Mouse (Mus musculus) left cerebral cortex, adult 2 months (tissue): ENCODE results near the gene Ppp1r13b. TPM values are rescaled to one million over a fixed set of nuclear protein-coding genes. Genes with fewer than 3 reads are reported as not detected.

Experiments
- DNase-seq, 2 experiments: peaks; one replicate each; pipeline ENCODE4 v3.0.0; 2021 to 2022; ENCODE audit warnings: low spot score in 2 of 2, mixed read lengths in 1 of 2; ENCODE audit errors: extremely low spot score in 1 of 2
- H3K27ac ChIP-seq: fragments of 200-600 bp; 2 replicates; pipeline ENCODE4 v1.8.1; 2022
- H3K4me3 ChIP-seq: fragments of 200-600 bp; 2 replicates; pipeline ENCODE4 v1.8.1; 2022
- CTCF ChIP-seq: fragments of 200-600 bp; IDR thresholded peaks from 2 replicates; pipeline ENCODE4 v1.8.1; 2022; ENCODE audit warnings: antibody characterized with exemption, mild to moderate bottlenecking, moderate library complexity
- intact Hi-C: fragments of 180-260 bp; cut with DNase I; formaldehyde crosslinking; loops from one replicate; pipeline ENCODE4 v1.15.1; 2025
- total RNA-seq, 2 experiments: library from RNA; stranded (reverse); gene quantifications; 2 replicates each; pipeline ENCODE4 v1.2.3; 2021

Gene Ppp1r13b
- total RNA-seq, 2 experiments from 2014 or later: 59.4 to 61.0 TPM

GRCm38 (mm10) chr12:111833457-111833856, 74.5 kb downstream of the Ppp1r13b start:
- intact Hi-C loops: no loop called here

GRCm38 (mm10) chr12:111832643-111833042, 75.3 kb downstream of the Ppp1r13b start:
- intact Hi-C loops: no loop called here
- no peak for TF ChIP-seq CTCF
- DNase-seq: no peak
- H3K27ac ChIP-seq: no peak overlapping the region
- no peak overlapping the region for H3K4me3 ChIP-seq

More at GRCm38 (mm10) chr12:111833457-111833856, 74.5 kb downstream of the Ppp1r13b start:
- H3K27ac ChIP-seq: no peak overlapping the region
- TF ChIP-seq CTCF: no peak
- DNase-seq: no peak
- H3K4me3 ChIP-seq: no peak overlapping the region

- TF ChIP-seq CTCF: no peak
- intact Hi-C loops: no loop called here
- no peak overlapping the region for H3K4me3 ChIP-seq
- H3K27ac ChIP-seq: no peak overlapping the region
- DNase-seq: no peak
Observed at GRCm38 (mm10) chr12:111830375-111830774, 77.5 kb downstream of the Ppp1r13b start.

DNA sequence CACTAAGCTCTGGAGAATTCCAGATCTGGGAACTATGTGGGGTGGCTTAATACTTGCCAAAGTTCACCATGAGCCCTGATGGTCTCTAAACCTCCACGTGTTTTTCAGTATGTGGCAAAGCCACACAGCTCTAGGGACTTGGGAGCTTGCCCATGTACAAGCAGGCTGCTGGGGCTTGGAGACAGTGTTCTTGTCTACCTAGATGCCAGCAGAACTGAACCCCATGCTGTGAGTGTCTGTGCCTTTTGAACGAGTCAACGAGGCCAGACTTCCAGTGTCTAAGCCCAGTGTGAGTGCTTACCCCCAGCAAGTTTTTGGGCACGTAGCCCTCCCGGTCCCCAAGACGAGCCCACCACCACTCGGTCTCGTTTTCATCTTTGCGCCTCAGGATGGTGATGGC, 78.0 kb downstream of the Ppp1r13b start:
- H3K27ac ChIP-seq: no peak overlapping the region
- intact Hi-C loops: no loop called here
- no peak for TF ChIP-seq CTCF
- H3K4me3 ChIP-seq: no peak overlapping the region
- no peak for DNase-seq

GRCm38 (mm10) chr12:111829447-111829846, 78.5 kb downstream of the Ppp1r13b start:
- H3K27ac ChIP-seq: no peak overlapping the region
- DNase-seq: no peak
- TF ChIP-seq CTCF: no peak
- intact Hi-C loops: no loop called here
- no peak overlapping the region for H3K4me3 ChIP-seq

DNA sequence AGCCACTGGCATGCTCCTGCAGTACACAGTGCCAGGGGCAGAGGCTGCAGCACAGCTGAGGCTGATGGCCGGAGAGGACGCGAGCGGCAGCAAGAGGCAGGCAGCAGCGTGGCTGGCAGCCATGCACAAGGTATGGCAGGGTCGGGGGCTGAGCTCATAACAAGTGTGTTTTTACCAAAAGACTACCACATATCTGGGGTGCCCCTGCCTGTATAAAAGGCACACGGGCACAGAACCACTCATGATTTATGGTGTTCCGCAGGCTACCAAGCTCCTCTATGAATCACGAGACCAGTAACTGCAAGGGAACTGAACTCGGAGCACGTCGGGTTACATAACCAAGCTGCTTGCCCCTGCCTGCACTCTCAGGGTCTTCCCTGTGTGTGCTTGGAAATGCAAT, 80.4 kb downstream of the Ppp1r13b start:
- intact Hi-C loops: no loop called here
- Histone ChIP-seq H3K4me3 (no peak overlapping the region), H3K27ac (no peak overlapping the region)
- TF ChIP-seq CTCF: no peak
- no peak for DNase-seq

- Histone ChIP-seq H3K27ac (no peak overlapping the region), H3K4me3 (no peak overlapping the region)
- DNase-seq: no peak
- TF ChIP-seq CTCF: no peak
- intact Hi-C loops: no loop called here
Observed at GRCm38 (mm10) chr12:111821931-111822330, 86.0 kb downstream of the Ppp1r13b start.

DNA sequence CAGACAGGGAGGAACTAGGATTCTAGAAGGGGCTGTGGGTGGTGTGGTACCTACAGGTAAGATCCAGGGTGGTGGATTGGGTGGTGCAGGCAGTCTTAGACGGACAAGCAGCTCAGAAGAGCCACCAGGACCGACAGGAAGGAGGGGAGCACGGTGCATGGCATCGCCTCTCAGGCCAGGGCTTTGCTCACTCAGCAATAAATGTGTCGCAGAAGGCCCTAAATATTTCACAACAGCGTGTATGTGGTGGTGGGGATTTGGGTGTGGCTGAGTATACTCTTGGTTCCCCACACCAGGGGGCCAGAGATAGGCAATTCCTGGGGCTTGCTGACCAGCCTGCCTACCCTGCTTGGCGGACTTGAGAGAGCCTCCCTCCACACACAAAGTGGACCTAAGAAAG, 87.2 kb downstream of the Ppp1r13b start:
- Histone ChIP-seq H3K27ac (no peak overlapping the region), H3K4me3 (no peak overlapping the region)
- intact Hi-C loops: no loop called here
- no peak for TF ChIP-seq CTCF
- no peak for DNase-seq

GRCm38 (mm10) chr12:111819936-111820335, 88.0 kb downstream of the Ppp1r13b start:
- intact Hi-C loops: no loop called here
- DNase-seq: no peak
- TF ChIP-seq CTCF: no peak
- Histone ChIP-seq H3K27ac (no peak overlapping the region), H3K4me3 (no peak overlapping the region)

DNA sequence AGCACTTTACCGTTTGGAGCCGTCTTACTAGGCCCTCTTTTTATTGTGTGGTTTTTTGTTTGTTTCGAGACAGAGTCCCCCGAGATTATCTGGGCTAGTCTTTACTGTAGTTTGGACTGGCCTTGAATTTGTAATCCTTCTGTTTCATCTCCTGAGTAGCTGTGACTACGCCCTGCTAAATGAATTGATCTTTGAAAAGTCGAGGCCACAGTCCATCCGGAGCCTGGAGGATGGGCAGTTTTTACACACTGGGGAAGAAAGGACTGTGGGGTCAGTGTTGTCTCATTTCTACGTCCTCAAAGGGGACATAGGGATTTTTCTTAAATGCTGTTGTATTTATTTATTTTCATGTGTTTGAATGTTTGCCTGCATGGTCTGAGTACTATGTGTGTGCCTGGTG, 89.9 kb downstream of the Ppp1r13b start:
- no peak overlapping the region for H3K4me3 ChIP-seq
- no peak for TF ChIP-seq CTCF
- intact Hi-C loops: no loop called here
- no peak for DNase-seq
- no peak overlapping the region for H3K27ac ChIP-seq

GRCm38 (mm10) chr12:111816967-111817366, 90.9 kb downstream of the Ppp1r13b start:
- no peak overlapping the region for H3K27ac ChIP-seq
- H3K4me3 ChIP-seq: no peak overlapping the region
- no peak for DNase-seq
- intact Hi-C loops: no loop called here
- TF ChIP-seq CTCF: no peak; the same call in 1 of the 2 replicates

GRCm38 (mm10) chr12:111816528-111816927, 91.4 kb downstream of the Ppp1r13b start:
- intact Hi-C loops: no loop called here
- Histone ChIP-seq H3K27ac (no peak overlapping the region), H3K4me3 (no peak overlapping the region)
- DNase-seq: peak; percentile 68 to 74
- no peak for TF ChIP-seq CTCF

DNA sequence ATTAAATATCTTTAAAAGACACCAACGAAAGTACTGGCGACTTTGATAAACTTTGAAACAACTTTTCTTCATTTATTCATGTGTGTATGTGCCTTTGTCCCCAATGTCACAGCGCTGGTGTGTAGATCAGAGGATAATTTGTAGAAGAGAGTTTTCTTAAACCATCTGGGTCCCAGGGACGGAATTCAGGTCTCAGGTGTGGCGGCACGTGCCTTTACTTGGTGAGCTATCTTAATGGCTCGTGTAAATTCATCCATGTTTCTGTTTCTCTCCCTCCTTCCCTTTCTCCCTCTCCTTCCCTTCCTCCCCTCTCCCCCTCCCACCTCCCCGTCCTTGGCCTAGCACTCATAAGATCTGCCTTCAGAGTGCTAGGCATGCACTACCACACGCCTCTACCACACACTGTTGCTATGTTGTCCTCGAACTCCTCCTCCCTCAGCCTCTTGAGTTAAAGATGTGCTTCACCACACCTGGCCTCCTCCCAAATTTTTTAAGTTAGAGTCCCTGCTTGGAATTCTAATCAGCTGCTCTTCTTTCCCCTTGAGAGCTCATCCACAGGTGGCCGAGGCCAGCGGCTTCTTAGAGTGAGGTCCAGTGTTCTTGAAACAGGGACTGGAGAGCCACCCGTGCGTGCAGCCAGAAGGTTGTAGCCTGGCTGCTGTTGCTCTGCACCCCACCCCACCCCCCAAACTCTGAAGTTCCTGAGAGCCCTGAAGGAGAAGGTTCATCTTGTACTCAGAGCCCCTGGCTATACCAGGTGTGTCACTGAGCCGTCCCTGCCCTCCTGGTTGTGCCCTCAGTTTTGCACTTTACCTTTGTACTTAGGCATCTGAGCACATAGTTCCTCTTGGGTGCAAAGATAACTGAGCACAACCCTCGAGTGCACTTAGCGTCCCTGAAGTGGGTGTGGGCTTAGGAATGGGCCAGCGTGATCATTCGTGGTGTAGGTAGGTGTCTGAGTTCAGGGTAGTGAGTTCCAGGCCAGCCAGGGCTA, 92.8 kb downstream of the Ppp1r13b start:
- no peak for TF ChIP-seq CTCF
- Histone ChIP-seq H3K4me3 (peak overlapping the region; percentile 99), H3K27ac (peak overlapping the region; percentile 92)
- no peak for DNase-seq
- intact Hi-C loops: loop anchor here (5.0 kb wide), 1 partner anchor 148 kb away; no protein-coding TSS in a partner anchor
